Mouse (Mus musculus): ENCODE measurements at regions not wholly inside any gene's neighbourhood (a gene's known extent, or its start where the extent isn't known, plus 50 kb on each side); places are given as distances from the start of the nearest gene placed in this dataset.
A peak's percentile ranks its signal among the peaks of the same experiment; 100 is the strongest.

GRCm38 (mm10) chr8:6991516-6991915 lies 1669.5 kb downstream of the Efnb2 start:
- Histone ChIP-seq H3K4me2 (no peak overlapping the region), H3K36me3 (no peaks in the 10 kb centered on the region), H3K4me1 (no peaks in the 10 kb centered on the region), H3K27ac (replicated peaks) (no peak overlapping the region), H3K27me3 (replicated peaks) (no peaks in the 10 kb centered on the region), H3K9ac (replicated peaks) (no peak overlapping the region), H3K9me3 (replicated peaks) (no peaks in the 10 kb centered on the region), H3K4me3 (replicated peaks) (no peak overlapping the region)
- no peak for ATAC-seq (ENCODE audit: low FRiP score)
- 88% methylated on average over 2 of the region's 2 CpGs for WGBS

- Histone ChIP-seq H3K27ac (replicated peaks) (no peak overlapping the region), H3K36me3 (no peaks in the 10 kb centered on the region), H3K9me3 (replicated peaks) (no peaks in the 10 kb centered on the region), H3K4me1 (no peaks in the 10 kb centered on the region), H3K27me3 (replicated peaks) (no peaks in the 10 kb centered on the region), H3K9ac (replicated peaks) (no peak overlapping the region), H3K4me2 (no peak overlapping the region), H3K4me3 (replicated peaks) (no peak overlapping the region)
- no peak for ATAC-seq (ENCODE audit: low FRiP score)
- WGBS = 25% methylated on average over 3 of the region's 3 CpGs
Measured at GRCm38 (mm10) chr8:6989359-6990095, 1671.5 kb downstream of the Efnb2 start.

DNA sequence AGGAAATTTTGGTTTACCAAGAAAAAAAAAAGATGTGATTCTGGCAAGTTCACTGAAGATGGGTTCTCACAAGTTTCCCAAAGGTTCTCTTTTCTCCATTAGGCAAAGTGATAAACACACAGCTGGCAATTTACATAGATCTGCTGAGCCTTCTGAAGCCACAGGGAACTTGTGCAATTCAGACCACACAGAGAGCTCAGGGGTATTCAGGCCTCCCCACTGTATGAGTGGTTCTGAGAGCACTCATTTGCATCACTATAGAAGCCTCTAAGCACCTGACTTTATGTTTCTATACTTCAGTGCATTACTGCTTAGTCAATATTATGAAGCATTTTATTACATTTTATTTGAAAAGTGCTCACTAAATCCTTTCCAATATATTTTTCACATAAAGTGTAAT lies 1687.1 kb downstream of the Efnb2 start:
- H3K27ac ChIP-seq (replicated peaks) = no peak overlapping the region
- no peak overlapping the region for H3K4me2 ChIP-seq
- no peaks in the 10 kb centered on the region for H3K9me3 ChIP-seq (replicated peaks)
- H3K36me3 ChIP-seq = no peaks in the 10 kb centered on the region
- H3K4me3 ChIP-seq (replicated peaks) = no peak overlapping the region
- no peaks in the 10 kb centered on the region for H3K4me1 ChIP-seq
- ATAC-seq (ENCODE audit: low FRiP score) = no peak
- no peaks in the 10 kb centered on the region for H3K27me3 ChIP-seq (replicated peaks)
- H3K9ac ChIP-seq (replicated peaks) = no peak overlapping the region

DNA sequence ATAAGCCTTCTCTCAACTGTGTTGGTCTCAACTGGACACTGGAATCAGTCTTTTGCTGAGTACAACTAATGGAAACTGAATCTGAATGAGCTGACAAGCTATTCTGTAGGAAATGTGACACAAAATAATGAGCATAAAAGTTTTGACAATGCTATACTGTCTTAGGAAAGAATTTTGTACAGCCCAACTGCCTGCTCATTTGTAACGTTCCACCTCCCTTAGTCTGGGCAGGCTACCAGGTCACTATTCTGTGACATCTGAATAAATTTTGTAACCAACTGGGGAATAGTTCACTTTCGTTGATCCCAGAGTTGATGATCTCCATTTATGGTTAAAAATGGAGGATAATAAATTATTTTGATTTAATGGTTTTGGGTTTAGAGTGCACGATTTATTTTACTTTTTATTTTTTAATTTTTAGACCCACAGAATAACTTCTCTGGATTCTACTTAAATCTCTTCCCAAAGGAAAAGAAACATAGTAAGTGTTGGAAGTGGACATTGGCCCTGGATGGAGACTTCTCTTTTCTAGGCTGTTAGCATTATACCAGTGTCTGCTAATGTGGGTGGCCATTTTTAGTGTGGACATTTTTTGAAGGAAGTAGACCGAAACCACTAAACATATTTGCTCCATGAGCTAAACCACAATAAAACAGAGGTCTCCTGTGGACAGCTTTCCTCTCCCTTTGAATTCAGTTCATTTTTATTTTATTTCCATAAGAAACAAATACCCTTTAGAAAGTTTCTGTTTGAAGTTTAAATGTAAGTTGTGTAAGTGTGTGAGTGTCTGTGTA lies 1697.8 kb downstream of the Efnb2 start:
- Histone ChIP-seq H3K36me3 (no peaks in the 10 kb centered on the region), H3K4me2 (no peak overlapping the region), H3K4me3 (replicated peaks) (no peak overlapping the region), H3K9ac (replicated peaks) (no peak overlapping the region), H3K9me3 (replicated peaks) (no peaks in the 10 kb centered on the region), H3K4me1 (no peaks in the 10 kb centered on the region), H3K27ac (replicated peaks) (no peak overlapping the region), H3K27me3 (replicated peaks) (no peaks in the 10 kb centered on the region)
- ATAC-seq (ENCODE audit: low FRiP score) = no peak
- 78% methylated on average over 4 of the region's 4 CpGs for WGBS

GRCm38 (mm10) chr8:6958086-6958485 lies 1703.0 kb downstream of the Efnb2 start:
- WGBS = 84% methylated on average over 5 of the region's 5 CpGs
- no peak overlapping the region for H3K4me2 ChIP-seq
- H3K36me3 ChIP-seq = no peaks in the 10 kb centered on the region
- no peak for ATAC-seq (ENCODE audit: low FRiP score)
- no peaks in the 10 kb centered on the region for H3K4me1 ChIP-seq
- H3K27me3 ChIP-seq (replicated peaks) = no peaks in the 10 kb centered on the region
- H3K4me3 ChIP-seq (replicated peaks) = no peak overlapping the region
- no peaks in the 10 kb centered on the region for H3K9me3 ChIP-seq (replicated peaks)
- no peak overlapping the region for H3K9ac ChIP-seq (replicated peaks)
- H3K27ac ChIP-seq (replicated peaks) = no peak overlapping the region

DNA sequence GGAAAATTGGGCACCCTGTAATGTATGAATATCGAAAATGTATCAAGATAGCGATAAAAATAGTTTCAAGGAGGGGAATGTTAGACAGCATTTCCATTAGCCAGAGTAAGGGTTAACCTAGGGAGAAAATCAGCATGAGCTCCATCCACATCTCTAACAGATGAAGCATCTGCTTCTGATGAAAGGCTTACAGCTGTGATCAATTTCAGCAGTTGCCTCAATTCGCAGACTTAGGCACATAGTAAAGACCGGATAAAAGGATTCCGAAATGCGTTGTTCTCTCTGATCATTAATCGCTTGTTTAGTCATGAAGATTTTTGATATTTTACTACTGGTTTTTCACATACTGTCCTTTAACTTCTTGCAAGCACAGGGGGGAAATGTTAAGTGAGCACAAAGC lies 1706.8 kb downstream of the Efnb2 start:
- Histone ChIP-seq H3K9ac (replicated peaks) (no peak overlapping the region), H3K27me3 (replicated peaks) (no peaks in the 10 kb centered on the region), H3K36me3 (no peaks in the 10 kb centered on the region), H3K9me3 (replicated peaks) (no peaks in the 10 kb centered on the region), H3K4me1 (no peaks in the 10 kb centered on the region), H3K4me3 (replicated peaks) (no peak overlapping the region), H3K27ac (replicated peaks) (no peak overlapping the region), H3K4me2 (no peak overlapping the region)
- no peak for ATAC-seq (ENCODE audit: low FRiP score)
- WGBS = 69% methylated on average over 7 of the region's 7 CpGs

GRCm38 (mm10) chr8:6922467-6922866 lies 1738.6 kb downstream of the Efnb2 start:
- WGBS = 64% methylated on average over 1 of the region's 1 CpGs
- Histone ChIP-seq H3K4me1 (no peaks in the 10 kb centered on the region), H3K9ac (replicated peaks) (no peak overlapping the region)

DNA sequence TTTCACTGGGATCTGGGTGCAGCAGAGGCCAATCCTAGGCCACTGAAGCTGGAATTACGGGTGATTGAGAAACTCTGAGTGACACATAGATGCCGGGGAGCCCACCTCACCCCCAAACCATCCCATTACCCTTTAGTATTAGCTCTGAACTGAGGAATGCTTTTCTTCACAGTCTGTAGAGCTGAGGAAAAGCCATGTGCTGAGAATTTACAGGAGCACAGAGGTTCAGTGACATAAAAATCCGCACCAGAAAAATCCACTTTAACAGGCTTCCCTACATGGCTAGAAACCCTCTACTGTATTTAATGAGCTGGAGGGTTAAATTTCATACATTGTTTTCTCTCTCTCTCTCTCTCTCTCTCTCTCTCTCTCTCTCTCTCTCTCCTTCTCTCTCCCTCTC lies 1753.4 kb downstream of the Efnb2 start:
- no peaks in the 10 kb centered on the region for H3K9me3 ChIP-seq (replicated peaks)
- no peak overlapping the region for H3K9ac ChIP-seq (replicated peaks)
- no peak overlapping the region for H3K4me3 ChIP-seq (replicated peaks)
- H3K36me3 ChIP-seq = no peaks in the 10 kb centered on the region
- no peaks in the 10 kb centered on the region for H3K27me3 ChIP-seq (replicated peaks)
- WGBS = 62% methylated on average over 3 of the region's 3 CpGs
- H3K27ac ChIP-seq (replicated peaks) = no peak overlapping the region
- peak overlapping the region; percentile 11; the same call in 1 of the 2 replicates for H3K4me2 ChIP-seq
- ATAC-seq (ENCODE audit: low FRiP score) = no peak
- H3K4me1 ChIP-seq = no peaks in the 10 kb centered on the region

More at GRCm38 (mm10) chr8:6922467-6922866, 1738.6 kb downstream of the Efnb2 start:
- H3K27ac ChIP-seq (replicated peaks) = no peak overlapping the region
- H3K27me3 ChIP-seq (replicated peaks) = no peaks in the 10 kb centered on the region
- no peak overlapping the region for H3K4me3 ChIP-seq (replicated peaks)
- H3K9me3 ChIP-seq (replicated peaks) = no peaks in the 10 kb centered on the region
- no peak for ATAC-seq (ENCODE audit: low FRiP score)
- H3K36me3 ChIP-seq = no peaks in the 10 kb centered on the region
- H3K4me2 ChIP-seq = no peak overlapping the region

DNA sequence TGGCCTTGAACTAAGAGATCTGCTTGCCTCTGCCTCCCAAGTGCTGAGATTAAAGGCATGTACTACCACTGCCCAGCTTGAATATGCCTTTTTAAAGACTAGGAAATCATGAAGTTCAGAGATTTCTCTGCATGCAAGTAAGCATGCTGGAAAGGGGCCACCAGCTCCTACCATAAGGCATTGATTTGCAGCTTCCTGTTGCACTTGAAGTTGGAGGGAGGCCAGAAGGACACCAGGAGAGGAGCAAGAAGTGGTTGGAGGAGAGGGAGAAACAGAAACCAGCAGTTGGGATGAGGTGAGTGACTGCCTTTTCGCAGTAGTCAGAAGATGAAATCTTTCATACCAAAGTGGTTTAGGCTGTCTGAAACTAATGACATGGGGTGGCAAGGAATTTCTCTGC lies 1769.6 kb downstream of the Efnb2 start:
- no peaks in the 10 kb centered on the region for H3K36me3 ChIP-seq
- H3K9me3 ChIP-seq (replicated peaks) = no peaks in the 10 kb centered on the region
- no peak for ATAC-seq (ENCODE audit: low FRiP score)
- no peaks in the 10 kb centered on the region for H3K4me1 ChIP-seq
- no peak overlapping the region for H3K9ac ChIP-seq (replicated peaks)
- no peaks in the 10 kb centered on the region for H3K27me3 ChIP-seq (replicated peaks)
- WGBS = 96% methylated on average over 1 of the region's 1 CpGs
- no peak overlapping the region for H3K4me3 ChIP-seq (replicated peaks)
- no peak overlapping the region for H3K4me2 ChIP-seq
- H3K27ac ChIP-seq (replicated peaks) = no peak overlapping the region

- H3K4me2 ChIP-seq = no peak overlapping the region
- H3K9ac ChIP-seq (replicated peaks) = no peak overlapping the region
- H3K4me3 ChIP-seq (replicated peaks) = no peak overlapping the region
- H3K4me1 ChIP-seq = no peaks in the 10 kb centered on the region
- no peaks in the 10 kb centered on the region for H3K9me3 ChIP-seq (replicated peaks)
- H3K27ac ChIP-seq (replicated peaks) = no peak overlapping the region
- 91% methylated on average over 5 of the region's 5 CpGs for WGBS
- no peak for ATAC-seq (ENCODE audit: low FRiP score)
- no peaks in the 10 kb centered on the region for H3K36me3 ChIP-seq
- no peaks in the 10 kb centered on the region for H3K27me3 ChIP-seq (replicated peaks)
Measured at GRCm38 (mm10) chr8:6886779-6887402, 1774.2 kb downstream of the Efnb2 start.

DNA sequence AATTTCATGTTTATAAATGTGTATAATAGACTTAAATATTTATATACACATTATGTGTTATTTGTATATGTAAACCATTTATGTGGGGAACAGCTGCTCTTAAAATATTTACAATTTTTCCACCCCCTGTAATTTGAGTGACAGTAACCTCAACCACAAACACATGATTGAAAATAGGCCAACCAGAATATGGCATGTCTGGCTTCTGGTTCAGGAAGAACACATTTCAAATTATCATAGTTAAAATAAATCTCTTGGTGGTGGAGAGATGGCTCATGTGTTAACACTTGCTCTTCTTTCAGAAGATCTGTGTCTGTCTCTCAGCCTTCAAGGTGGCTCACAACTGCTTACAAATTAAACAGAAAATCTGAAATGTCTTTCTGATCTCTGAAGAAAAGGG lies 1776.2 kb downstream of the Efnb2 start:
- H3K36me3 ChIP-seq = no peaks in the 10 kb centered on the region
- H3K4me2 ChIP-seq = no peak overlapping the region
- H3K4me3 ChIP-seq (replicated peaks) = no peak overlapping the region
- H3K9me3 ChIP-seq (replicated peaks) = no peaks in the 10 kb centered on the region
- ATAC-seq (ENCODE audit: low FRiP score) = no peak
- no peak overlapping the region for H3K9ac ChIP-seq (replicated peaks)
- H3K4me1 ChIP-seq = no peaks in the 10 kb centered on the region
- no peak overlapping the region for H3K27ac ChIP-seq (replicated peaks)
- H3K27me3 ChIP-seq (replicated peaks) = no peaks in the 10 kb centered on the region

DNA sequence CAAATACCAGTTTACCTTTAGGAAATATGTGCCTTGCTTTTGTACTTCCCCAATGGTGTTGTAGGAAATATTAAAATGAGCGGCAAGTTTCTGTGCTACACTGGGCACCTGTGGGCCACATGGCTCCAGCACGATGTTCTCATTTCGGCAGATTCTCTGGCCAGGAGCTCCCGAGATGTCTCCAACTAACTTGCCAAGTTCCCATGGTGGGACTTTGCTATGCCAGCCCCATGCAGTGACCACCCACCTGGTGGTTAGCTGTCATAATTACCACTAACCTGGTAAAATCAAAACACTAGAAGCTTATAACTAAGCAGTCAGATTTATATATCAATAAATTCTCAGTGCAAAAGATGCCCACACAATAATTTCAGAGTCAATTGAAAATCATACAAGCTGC lies 1777.5 kb upstream of the Slc10a2 start:
- H3K4me3 ChIP-seq (replicated peaks) = no peak overlapping the region
- H3K4me1 ChIP-seq = no peaks in the 10 kb centered on the region
- WGBS = 91% methylated on average over 4 of the region's 4 CpGs
- no peaks in the 10 kb centered on the region for H3K27me3 ChIP-seq (replicated peaks)
- no peak overlapping the region for H3K9ac ChIP-seq (replicated peaks)
- no peak for ATAC-seq (ENCODE audit: low FRiP score)
- H3K36me3 ChIP-seq = no peaks in the 10 kb centered on the region
- H3K9me3 ChIP-seq (replicated peaks) = no peaks in the 10 kb centered on the region
- no peak overlapping the region for H3K4me2 ChIP-seq
- no peak overlapping the region for H3K27ac ChIP-seq (replicated peaks)

All from neural tube, embryonic 15.5 days (tissue).